Mouse (Mus musculus) forebrain, embryonic 13.5 days (tissue): ENCODE measurements around the gene Fam76a. TPM values are rescaled to one million over a fixed set of nuclear protein-coding genes. Genes with fewer than 3 reads are reported as not detected.

ENCODE experiments used
- ATAC-seq: fragments of 200-750 bp; cut with Nextera tagmentation; 2 replicates; pipeline ENCODE4 v1.8.0; 2017
- H3K27ac ChIP-seq: fragments of 300-500 bp; sonication (generic); 2 replicates; pipeline ENCODE4 v1.5.1; 2015; ENCODE audit warnings: inconsistent platforms, mild to moderate bottlenecking, moderate library complexity
- H3K27me3 ChIP-seq: fragments of 300-500 bp; sonication (generic); 2 replicates; pipeline ENCODE4 v1.6.1; 2015; ENCODE audit warnings: mild to moderate bottlenecking, inconsistent platforms
- H3K36me3 ChIP-seq: fragments of 300-500 bp; sonication (generic); 2 replicates; pipeline ENCODE4 v1.6.1; 2015; ENCODE audit warnings: mild to moderate bottlenecking, inconsistent platforms; ENCODE audit not compliant: poor library complexity, severe bottlenecking
- H3K4me1 ChIP-seq: fragments of 300-500 bp; sonication (generic); 2 replicates; pipeline ENCODE4 v1.6.1; 2015; ENCODE audit warnings: inconsistent platforms
- H3K4me2 ChIP-seq: fragments of 300-500 bp; sonication (generic); 2 replicates; pipeline ENCODE4 v1.6.1; 2015; ENCODE audit warnings: inconsistent platforms, mild to moderate bottlenecking, moderate library complexity
- H3K4me3 ChIP-seq: fragments of 300-500 bp; sonication (generic); 2 replicates; pipeline ENCODE4 v1.5.1; 2015; ENCODE audit warnings: mild to moderate bottlenecking, inconsistent platforms
- H3K9ac ChIP-seq: fragments of 300-500 bp; sonication (generic); 2 replicates; pipeline ENCODE4 v1.6.1; 2015; ENCODE audit warnings: mild to moderate bottlenecking, inconsistent platforms
- H3K9me3 ChIP-seq: fragments of 300-500 bp; sonication (generic); replicated peaks from 2 replicates; pipeline ENCODE4 v1.6.1; 2016; ENCODE audit warnings: inconsistent platforms
- WGBS: fragments of 180-500 bp; shearing (Covaris S2); methylation state at CpG from one replicate; pipeline ENCODE4 v1.1.7; 2015; 5-methylcytosine and 5-hydroxymethylcytosine counted together
- polyA plus RNA-seq: library from polyadenylated mRNA; unstranded; fragments of >200 nt; fragmentation: Nextera tagmentation; extraction: Ambion mirVana; gene quantifications from 2 replicates; pipeline ENCODE4 v1.2.1, GENCODE M21; 2015

Fam76a gene
- polyA plus RNA-seq, 1 experiment from 2014 or later: 35.2 TPM

- 2% methylated on average over 10 of the region's 10 CpGs for WGBS
- Histone ChIP-seq H3K27me3 (no peaks in the 10 kb centered on the region), H3K4me3 (no peak overlapping the region), H3K9ac (peak overlapping the region; percentile 21; the same call in 1 of the 2 replicates), H3K9me3 (no peaks in the 10 kb centered on the region), H3K4me1 (peaks cover 30% of the 10 kb centered on the region), H3K36me3 (no peaks in the 10 kb centered on the region), H3K4me2 (peak overlapping the region; percentile 29; the same call in 1 of the 2 replicates), H3K27ac (peak overlapping the region; percentile 86)
- ATAC-seq: peak; percentile 67; the same call in 1 of the 2 replicates
Measured at GRCm38 (mm10) chr4:132958741-132959678, 36.7 kb upstream of the Fam76a start.

GRCm38 (mm10) chr4:132955395-132955791 lies 33.0 kb upstream of the Fam76a start:
- Histone ChIP-seq H3K4me3 (no peak overlapping the region), H3K36me3 (no peaks in the 10 kb centered on the region), H3K27me3 (no peaks in the 10 kb centered on the region; the same call in 1 of the 2 replicates), H3K9me3 (no peaks in the 10 kb centered on the region), H3K4me1 (peaks cover 18% of the 10 kb centered on the region), H3K4me2 (no peak overlapping the region), H3K9ac (no peak overlapping the region), H3K27ac (no peak overlapping the region)
- ATAC-seq: no peak
- WGBS: 22% methylated on average over 2 of the region's 2 CpGs

GRCm38 (mm10) chr4:132954530-132955394 lies 32.4 kb upstream of the Fam76a start:
- H3K9ac ChIP-seq: peak overlapping the region; percentile 3; the same call in 1 of the 2 replicates
- no peaks in the 10 kb centered on the region for H3K9me3 ChIP-seq
- peaks cover 4% of the 10 kb centered on the region for H3K27me3 ChIP-seq
- peaks cover 14% of the 10 kb centered on the region for H3K4me1 ChIP-seq
- H3K4me3 ChIP-seq: no peak overlapping the region
- H3K27ac ChIP-seq: no peak overlapping the region
- H3K4me2 ChIP-seq: no peak overlapping the region
- no peak for ATAC-seq
- 67% methylated on average over 7 of the region's 7 CpGs for WGBS
- H3K36me3 ChIP-seq: no peaks in the 10 kb centered on the region

- peaks cover 14% of the 10 kb centered on the region for H3K27me3 ChIP-seq
- WGBS: 51% methylated on average over 2 of the region's 2 CpGs
- no peak overlapping the region for H3K4me2 ChIP-seq
- H3K9ac ChIP-seq: no peak overlapping the region
- H3K4me3 ChIP-seq: no peak overlapping the region
- no peaks in the 10 kb centered on the region for H3K9me3 ChIP-seq
- H3K27ac ChIP-seq: no peak overlapping the region
- no peaks in the 10 kb centered on the region for H3K36me3 ChIP-seq
- ATAC-seq: no peak
- peaks cover 11% of the 10 kb centered on the region for H3K4me1 ChIP-seq
Measured at GRCm38 (mm10) chr4:132950999-132951398, 28.6 kb upstream of the Fam76a start.

- 19% methylated on average over 24 of the region's 24 CpGs for WGBS
Measured at GRCm38 (mm10) chr4:132949882-132950532, 27.6 kb upstream of the Fam76a start.

GRCm38 (mm10) chr4:132946047-132947001 lies 24.0 kb upstream of the Fam76a start:
- no peaks in the 10 kb centered on the region for H3K9me3 ChIP-seq
- H3K27ac ChIP-seq: peak overlapping the region; percentile 66
- H3K4me2 ChIP-seq: peak overlapping the region; percentile 51
- H3K4me1 ChIP-seq: peaks cover 16% of the 10 kb centered on the region
- no peaks in the 10 kb centered on the region for H3K36me3 ChIP-seq
- ATAC-seq: peak; percentile 65
- H3K9ac ChIP-seq: peak overlapping the region; percentile 43
- whole genome bisulfite sequencing: 21% methylated on average over 27 of the region's 27 CpGs
- peak overlapping the region; percentile 20; the same call in 1 of the 2 replicates for H3K4me3 ChIP-seq
- peaks cover 14% of the 10 kb centered on the region for H3K27me3 ChIP-seq

More at GRCm38 (mm10) chr4:132949882-132950532, 27.6 kb upstream of the Fam76a start:
- Histone ChIP-seq H3K9me3 (no peaks in the 10 kb centered on the region), H3K36me3 (no peaks in the 10 kb centered on the region), H3K4me3 (peak overlapping the region; percentile 18), H3K4me1 (peaks cover 16% of the 10 kb centered on the region), H3K27ac (no peak overlapping the region), H3K27me3 (peaks cover 14% of the 10 kb centered on the region), H3K4me2 (peak overlapping the region; percentile 42), H3K9ac (no peak overlapping the region)
- ATAC-seq: no peak

- H3K27ac ChIP-seq: peak overlapping the region; percentile 66
- H3K4me3 ChIP-seq: peak overlapping the region; percentile 20; the same call in 1 of the 2 replicates
- H3K9ac ChIP-seq: peak overlapping the region; percentile 43
Measured at GRCm38 (mm10) chr4:132945261-132946046, 23.1 kb upstream of the Fam76a start.

GRCm38 (mm10) chr4:132944776-132945175 lies 22.4 kb upstream of the Fam76a start:
- Histone ChIP-seq H3K4me3 (no peak overlapping the region), H3K36me3 (no peaks in the 10 kb centered on the region), H3K4me1 (peaks cover 16% of the 10 kb centered on the region), H3K27ac (no peak overlapping the region), H3K9me3 (no peaks in the 10 kb centered on the region), H3K9ac (no peak overlapping the region), H3K27me3 (peaks cover 10% of the 10 kb centered on the region), H3K4me2 (no peak overlapping the region)
- WGBS: 84% methylated on average over 4 of the region's 4 CpGs
- no peak for ATAC-seq

More at GRCm38 (mm10) chr4:132945261-132946046, 23.1 kb upstream of the Fam76a start:
- peaks cover 16% of the 10 kb centered on the region for H3K4me1 ChIP-seq
- H3K9me3 ChIP-seq: no peaks in the 10 kb centered on the region
- H3K36me3 ChIP-seq: no peaks in the 10 kb centered on the region
- H3K4me2 ChIP-seq: peak overlapping the region; percentile 51
- peaks cover 14% of the 10 kb centered on the region for H3K27me3 ChIP-seq
- ATAC-seq: peak; percentile 90
- 7% methylated on average over 15 of the region's 15 CpGs for WGBS

- Histone ChIP-seq H3K4me3 (no peak overlapping the region), H3K4me1 (peaks cover 16% of the 10 kb centered on the region), H3K4me2 (no peak overlapping the region), H3K27me3 (0 out of 2 replicates have a peak, but pooled peaks cover 6% of the 10 kb centered on the region), H3K9ac (no peak overlapping the region), H3K27ac (no peak overlapping the region), H3K9me3 (no peaks in the 10 kb centered on the region), H3K36me3 (no peaks in the 10 kb centered on the region)
- no peak for ATAC-seq
- WGBS: 78% methylated on average over 12 of the region's 12 CpGs
Measured at GRCm38 (mm10) chr4:132944106-132944505, 21.7 kb upstream of the Fam76a start.

GRCm38 (mm10) chr4:132943088-132943487 lies 20.7 kb upstream of the Fam76a start:
- Histone ChIP-seq H3K4me2 (no peak overlapping the region), H3K27me3 (0 out of 2 replicates have a peak, but pooled peaks cover 6% of the 10 kb centered on the region), H3K27ac (no peak overlapping the region), H3K4me3 (no peak overlapping the region), H3K4me1 (peaks cover 24% of the 10 kb centered on the region), H3K9ac (no peak overlapping the region), H3K36me3 (no peaks in the 10 kb centered on the region), H3K9me3 (no peaks in the 10 kb centered on the region)
- 59% methylated on average over 8 of the region's 8 CpGs for WGBS
- no peak for ATAC-seq
